Mouse (Mus musculus) kidney, postnatal 0 days (tissue): ENCODE data around the gene Papola. TPM values are rescaled to one million over a fixed set of nuclear protein-coding genes. Genes with fewer than 3 reads are reported as not detected.

ENCODE experiments used
- ATAC-seq: fragments of 200-750 bp; cut with Nextera tagmentation; replicated peaks from 2 replicates; pipeline ENCODE4 v1.8.0; 2017; ENCODE audit warnings: low read depth, moderate number of reproducible peaks, moderate TSS enrichment, moderate library complexity; ENCODE audit not compliant: low FRiP score
- DNase-seq: peaks from one replicate; pipeline ENCODE4 v3.0.0-alpha.2; 2016; ENCODE audit warnings: low spot score
- H3K27ac ChIP-seq: fragments of 300-500 bp; sonication (generic); 2 replicates; pipeline ENCODE4 v1.5.1; 2014; ENCODE audit warnings: mild to moderate bottlenecking
- H3K27me3 ChIP-seq: fragments of 300-500 bp; sonication (generic); 2 replicates; pipeline ENCODE4 v1.6.1; 2014; ENCODE audit warnings: low read length, mixed read lengths; ENCODE audit not compliant: insufficient read depth
- H3K36me3 ChIP-seq: fragments of 300-500 bp; sonication (generic); 2 replicates; pipeline ENCODE4 v1.6.1; 2014; ENCODE audit warnings: low read length, mixed read lengths; ENCODE audit not compliant: insufficient read depth
- H3K4me1 ChIP-seq: fragments of 300-500 bp; sonication (generic); replicated peaks from 2 replicates; pipeline ENCODE4 v1.6.1; 2014; ENCODE audit warnings: antibody characterized with exemption, low read length, mixed read lengths; ENCODE audit not compliant: insufficient read depth
- H3K4me2 ChIP-seq: fragments of 300-500 bp; sonication (generic); 2 replicates; pipeline ENCODE4 v1.6.1; 2014; ENCODE audit warnings: mild to moderate bottlenecking, low read length, moderate library complexity, mixed read lengths
- H3K4me3 ChIP-seq: fragments of 300-500 bp; sonication (generic); replicated peaks from 2 replicates; pipeline ENCODE4 v1.5.1; 2014; ENCODE audit warnings: low read depth, low read length
- H3K9ac ChIP-seq: fragments of 300-500 bp; sonication (generic); 2 replicates; pipeline ENCODE4 v1.6.1; 2014; ENCODE audit warnings: low read depth, low read length
- H3K9me3 ChIP-seq: fragments of 300-500 bp; sonication (generic); replicated peaks from 2 replicates; pipeline ENCODE4 v1.6.1; 2016; ENCODE audit warnings: low read length, inconsistent platforms, mixed read lengths
- CTCF ChIP-seq: IDR thresholded peaks from 2 replicates; pipeline ENCODE4 v1.5.1; 2016; ENCODE audit warnings: antibody characterized with exemption, low read depth, mild to moderate bottlenecking, moderate library complexity
- WGBS: fragments of 180-500 bp; shearing (Covaris S2); extraction: QIAGEN DNeasy Blood & Tissue Kit; methylation state at CpG from one replicate; pipeline ENCODE4 v1.1.7; 2014; 5-methylcytosine and 5-hydroxymethylcytosine counted together
- polyA plus RNA-seq: library from polyadenylated mRNA; unstranded; fragments of >200 nt; fragmentation: Nextera tagmentation; extraction: Ambion mirVana; gene quantifications from 2 replicates; pipeline ENCODE4 v1.2.1, GENCODE M21; 2015

Gene Papola
- polyA plus RNA-seq, 1 experiment from 2014 or later, result 189 TPM

GRCm38 (mm10) chr12:105769700-105770099, 14.8 kb upstream of the Papola start:
- no peak overlapping the region for H3K9ac ChIP-seq

GRCm38 (mm10) chr12:105774871-105775270, 9.6 kb upstream of the Papola start:
- no peaks in the 10 kb centered on the region for H3K4me1 ChIP-seq
- no peaks in the 10 kb centered on the region for H3K9me3 ChIP-seq
- H3K4me3 ChIP-seq, result no peak overlapping the region
- H3K4me2 ChIP-seq, result no peak overlapping the region
- WGBS, result 52% methylated on average over 7 of the region's 7 CpGs
- H3K36me3 ChIP-seq, result no peaks in the 10 kb centered on the region
- no peaks in the 10 kb centered on the region for H3K27me3 ChIP-seq
- no peak for TF ChIP-seq CTCF
- no peak overlapping the region for H3K27ac ChIP-seq
- H3K9ac ChIP-seq, result no peak overlapping the region
- DNase-seq (peak; percentile 58), ATAC-seq (no peak)

More at GRCm38 (mm10) chr12:105769700-105770099, 14.8 kb upstream of the Papola start:
- 68% methylated on average over 10 of the region's 10 CpGs for WGBS
- Histone ChIP-seq H3K4me1 (no peaks in the 10 kb centered on the region), H3K4me2 (no peak overlapping the region), H3K4me3 (no peak overlapping the region), H3K36me3 (no peaks in the 10 kb centered on the region), H3K9me3 (no peaks in the 10 kb centered on the region), H3K27ac (no peak overlapping the region), H3K27me3 (no peaks in the 10 kb centered on the region)
- ATAC-seq (no peak), DNase-seq (peak; percentile 25)
- TF ChIP-seq CTCF, result no peak

DNA sequence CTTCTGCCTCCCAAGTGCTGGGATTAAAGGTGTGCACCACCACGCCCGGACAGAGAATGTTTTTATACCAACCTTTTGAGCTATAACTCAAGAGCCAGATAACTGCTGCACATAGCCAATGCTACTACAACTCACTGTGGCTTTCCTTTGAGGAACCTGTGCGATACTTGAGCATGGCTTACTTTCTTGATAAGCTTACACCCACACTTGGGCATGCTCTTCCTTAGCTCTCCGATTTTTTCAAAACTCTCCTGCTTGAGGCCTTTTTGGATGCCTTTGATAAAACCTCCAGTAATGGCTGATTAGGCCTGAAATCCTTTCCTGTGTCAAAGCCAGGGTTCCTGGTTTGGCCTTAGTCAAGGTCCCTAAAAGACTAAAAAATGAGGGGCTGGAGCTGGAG, 6.8 kb upstream of the Papola start:
- H3K9ac ChIP-seq, result no peak overlapping the region
- DNase-seq (no peak), ATAC-seq (no peak)
- no peaks in the 10 kb centered on the region for H3K4me1 ChIP-seq
- H3K4me3 ChIP-seq, result no peak overlapping the region
- no peak overlapping the region for H3K27ac ChIP-seq
- WGBS, result 94% methylated on average over 4 of the region's 4 CpGs
- H3K4me2 ChIP-seq, result no peak overlapping the region
- TF ChIP-seq CTCF, result no peak
- H3K9me3 ChIP-seq, result no peaks in the 10 kb centered on the region
- H3K27me3 ChIP-seq, result no peaks in the 10 kb centered on the region
- H3K36me3 ChIP-seq, result no peaks in the 10 kb centered on the region

DNA sequence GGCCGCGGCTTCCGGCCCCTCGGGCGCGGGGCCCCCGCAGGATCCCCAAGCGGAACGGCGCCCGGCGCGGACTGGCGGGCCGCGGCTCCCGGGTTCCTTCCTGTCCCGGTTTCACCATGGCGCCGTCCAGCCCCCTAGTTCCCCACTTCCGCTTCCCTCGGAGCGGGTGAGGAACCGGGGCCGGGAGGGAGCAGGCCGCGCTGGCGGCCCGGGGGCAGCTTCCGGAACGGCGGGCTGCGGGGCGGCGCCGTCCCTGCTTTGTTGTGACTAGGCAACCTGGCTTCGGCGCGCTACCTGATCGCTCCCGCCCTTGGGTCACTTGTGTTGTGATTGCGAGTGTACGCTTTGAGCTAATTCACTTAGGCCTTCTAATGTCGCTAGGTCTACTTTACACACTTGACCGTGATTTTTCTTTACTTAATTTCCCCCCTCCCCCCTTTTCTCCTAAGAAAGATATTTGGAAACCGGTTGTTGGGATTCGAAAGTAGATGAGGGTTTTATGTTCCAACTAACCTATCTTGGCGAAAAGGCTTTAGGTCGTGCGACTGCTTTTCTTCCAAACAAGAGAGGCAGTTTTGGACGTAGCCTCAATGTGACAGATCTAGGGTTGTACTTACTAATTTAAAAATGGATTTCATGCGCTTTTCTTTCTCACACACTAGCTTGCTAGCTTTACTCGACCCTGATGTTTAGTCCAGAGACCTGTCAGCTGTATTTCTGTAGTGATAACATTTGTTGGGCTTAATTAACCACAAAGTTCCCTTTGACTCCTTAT, 693 bp downstream of the Papola start:
- H3K36me3 ChIP-seq, result no peaks in the 10 kb centered on the region
- H3K27me3 ChIP-seq, result no peaks in the 10 kb centered on the region
- ATAC-seq, result peak; percentile 74
- H3K9me3 ChIP-seq, result no peaks in the 10 kb centered on the region
- H3K4me3 ChIP-seq, result peak overlapping the region; percentile 97
- TF ChIP-seq CTCF, result no peak
- under 1% methylated on average over 48 of the region's 53 CpGs for WGBS
- peak overlapping the region; percentile 99 for H3K27ac ChIP-seq
- H3K4me1 ChIP-seq, result peaks cover 6% of the 10 kb centered on the region; the same call in 1 of the 2 replicates
- DNase-seq, result peak; percentile 74
- H3K9ac ChIP-seq, result peak overlapping the region; percentile 98
- H3K4me2 ChIP-seq, result peak overlapping the region; percentile 80

DNA sequence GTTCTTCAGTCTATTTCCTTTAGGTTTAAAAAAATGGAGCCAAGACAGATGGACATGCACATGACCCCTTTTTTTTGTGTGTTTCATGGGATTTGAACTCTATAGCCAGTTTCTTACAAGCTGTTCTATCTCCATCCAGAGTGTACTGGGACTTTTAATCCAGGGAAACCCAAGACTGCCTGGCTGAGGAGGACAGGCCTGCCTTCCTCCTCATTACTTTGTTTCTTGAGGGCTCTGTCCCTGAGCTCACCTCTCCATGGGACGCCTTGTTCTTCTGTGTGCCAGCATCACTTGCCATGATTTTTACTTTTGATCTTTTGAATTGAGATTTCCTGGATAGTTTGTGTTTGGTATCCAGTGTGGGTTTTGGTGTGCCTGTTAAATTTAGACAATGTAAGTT, 1.6 kb downstream of the Papola start:
- Histone ChIP-seq H3K4me1 (peaks cover 6% of the 10 kb centered on the region; the same call in 1 of the 2 replicates), H3K4me2 (peak overlapping the region; percentile 80), H3K9me3 (no peaks in the 10 kb centered on the region), H3K9ac (peak overlapping the region; percentile 98; the same call in 1 of the 2 replicates), H3K27me3 (no peaks in the 10 kb centered on the region), H3K36me3 (no peaks in the 10 kb centered on the region), H3K4me3 (peak overlapping the region; percentile 97), H3K27ac (no peak overlapping the region)
- no peak for ATAC-seq
- 55% methylated on average over 1 of the region's 1 CpGs for WGBS
- TF ChIP-seq CTCF, result no peak
- DNase-seq, result no peak

GRCm38 (mm10) chr12:105787626-105788025, 3.1 kb downstream of the Papola start:
- Histone ChIP-seq H3K9ac (no peak overlapping the region), H3K4me1 (peaks cover 6% of the 10 kb centered on the region; the same call in 1 of the 2 replicates), H3K27me3 (no peaks in the 10 kb centered on the region), H3K36me3 (no peaks in the 10 kb centered on the region), H3K4me2 (no peak overlapping the region), H3K4me3 (no peak overlapping the region), H3K9me3 (no peaks in the 10 kb centered on the region), H3K27ac (no peak overlapping the region)
- ATAC-seq (no peak), DNase-seq (no peak)
- 95% methylated on average over 2 of the region's 2 CpGs for WGBS
- TF ChIP-seq CTCF, result no peak
